Mouse (Mus musculus) small intestine, adult 2 months (tissue): ENCODE measurements around the gene Strn3.

Source experiments
- CTCF ChIP-seq: fragments of 200-500 bp; IDR thresholded peaks from 2 replicates; pipeline ENCODE4 v1.5.1; 2012; ENCODE audit warnings: low read depth, mild to moderate bottlenecking, control low read depth, inconsistent platforms, low read length, moderate library complexity, mixed read lengths; ENCODE audit not compliant: insufficient replicate concordance, insufficient read length; ENCODE audit errors: extremely low read depth
- POLR2A ChIP-seq: fragments of 200-500 bp; IDR thresholded peaks from 2 replicates; pipeline ENCODE4 v1.6.1; 2012; ENCODE audit warnings: low read depth, mild to moderate bottlenecking, control low read depth, inconsistent platforms, low read length, moderate library complexity

GRCm38 (mm10) chr12:51636260-51636659 lies 55.4 kb downstream of the Strn3 start:
- TF ChIP-seq POLR2A: no peak
- TF ChIP-seq CTCF: no peak
